Mouse (Mus musculus): Measurements from ENCODE around the gene Hoxa6. TPM values are rescaled to one million over a fixed set of nuclear protein-coding genes. Genes with fewer than 3 reads are reported as not detected.

Hoxa6 gene
- polyA plus RNA-seq, 1 experiment, result not detected

GRCm38 (mm10) chr6:52204050-52204752 is 4.3 kb downstream of the Hoxa6 start, which contains the start of gene Hoxa5:
Hoxa5 (minus strand) TSS chr6:52204587.
- WGBS, result 74% methylated on average over 65 of the region's 65 CpGs
- TF ChIP-seq CTCF (IDR thresholded peaks at IDR 0.05; ENCODE audit: control insufficient read depth, insufficient read depth, low read length) (no peak), POLR2A (IDR thresholded peaks at IDR 0.05; ENCODE audit: borderline replicate concordance, control insufficient read depth, low read depth, low read length) (no peak)
- H3K4me3 ChIP-seq (replicated peaks; ENCODE audit: control insufficient read depth, low read depth, low read length), result no peak within 1 kb of the TSS
- no peaks in the 10 kb centered on the region for H3K4me1 ChIP-seq (ENCODE audit: control insufficient read depth, insufficient read depth, low read length)
- H3K27ac ChIP-seq (ENCODE audit: control insufficient read depth, insufficient read depth, low read depth, low read length, poor library complexity), result no peak within 1 kb of the TSS

GRCm38 (mm10) chr6:52203371-52204049 is 5.0 kb downstream of the Hoxa6 start:
- no peak for TF ChIP-seq POLR2A (IDR thresholded peaks at IDR 0.05; ENCODE audit: borderline replicate concordance, control insufficient read depth, low read depth, low read length)
- no peak for TF ChIP-seq CTCF (IDR thresholded peaks at IDR 0.05; ENCODE audit: control insufficient read depth, insufficient read depth, low read length)
- Histone ChIP-seq H3K4me3 (replicated peaks; ENCODE audit: control insufficient read depth, low read depth, low read length) (no peak overlapping the region), H3K27ac (ENCODE audit: control insufficient read depth, insufficient read depth, low read depth, low read length, poor library complexity) (no peak overlapping the region), H3K4me1 (ENCODE audit: control insufficient read depth, insufficient read depth, low read length) (no peaks in the 10 kb centered on the region)
- 82% methylated on average over 46 of the region's 46 CpGs for WGBS

GRCm38 (mm10) chr6:52203121-52203370 is 5.5 kb downstream of the Hoxa6 start:
- TF ChIP-seq POLR2A (IDR thresholded peaks at IDR 0.05; ENCODE audit: borderline replicate concordance, control insufficient read depth, low read depth, low read length) (no peak), CTCF (IDR thresholded peaks at IDR 0.05; ENCODE audit: control insufficient read depth, insufficient read depth, low read length) (no peak)
- H3K4me3 ChIP-seq (replicated peaks; ENCODE audit: control insufficient read depth, low read depth, low read length), result no peak overlapping the region
- H3K27ac ChIP-seq (ENCODE audit: control insufficient read depth, insufficient read depth, low read depth, low read length, poor library complexity), result no peak overlapping the region
- H3K4me1 ChIP-seq (ENCODE audit: control insufficient read depth, insufficient read depth, low read length), result no peaks in the 10 kb centered on the region
- WGBS, result 91% methylated on average over 10 of the region's 10 CpGs

GRCm38 (mm10) chr6:52202362-52203120 is 6.0 kb downstream of the Hoxa6 start:
- Histone ChIP-seq H3K4me3 (replicated peaks; ENCODE audit: control insufficient read depth, low read depth, low read length) (no peak overlapping the region), H3K4me1 (ENCODE audit: control insufficient read depth, insufficient read depth, low read length) (no peaks in the 10 kb centered on the region), H3K27ac (ENCODE audit: control insufficient read depth, insufficient read depth, low read depth, low read length, poor library complexity) (no peak overlapping the region)
- TF ChIP-seq POLR2A (IDR thresholded peaks at IDR 0.05; ENCODE audit: borderline replicate concordance, control insufficient read depth, low read depth, low read length) (no peak), CTCF (IDR thresholded peaks at IDR 0.05; ENCODE audit: control insufficient read depth, insufficient read depth, low read length) (no peak)
- 89% methylated on average over 22 of the region's 22 CpGs for WGBS

- 94% methylated on average over 1 of the region's 1 CpGs for WGBS
- Histone ChIP-seq H3K4me1 (ENCODE audit: control insufficient read depth, insufficient read depth, low read length) (no peaks in the 10 kb centered on the region), H3K27ac (ENCODE audit: control insufficient read depth, insufficient read depth, low read depth, low read length, poor library complexity) (no peak overlapping the region), H3K4me3 (replicated peaks; ENCODE audit: control insufficient read depth, low read depth, low read length) (no peak overlapping the region)
- no peak for TF ChIP-seq CTCF (IDR thresholded peaks at IDR 0.05; ENCODE audit: control insufficient read depth, insufficient read depth, low read length)
- no peak for TF ChIP-seq POLR2A (IDR thresholded peaks at IDR 0.05; ENCODE audit: borderline replicate concordance, control insufficient read depth, low read depth, low read length)
Measured at GRCm38 (mm10) chr6:52201269-52201668, 7.3 kb downstream of the Hoxa6 start.

GRCm38 (mm10) chr6:52200751-52201250 is 7.7 kb downstream of the Hoxa6 start:
- H3K4me1 ChIP-seq (ENCODE audit: control insufficient read depth, insufficient read depth, low read length), result no peaks in the 10 kb centered on the region
- no peak for TF ChIP-seq POLR2A (IDR thresholded peaks at IDR 0.05; ENCODE audit: borderline replicate concordance, control insufficient read depth, low read depth, low read length)
- TF ChIP-seq CTCF (IDR thresholded peaks at IDR 0.05; ENCODE audit: control insufficient read depth, insufficient read depth, low read length), result no peak
- 88% methylated on average over 10 of the region's 10 CpGs for WGBS
- no peak overlapping the region for H3K4me3 ChIP-seq (replicated peaks; ENCODE audit: control insufficient read depth, low read depth, low read length)
- H3K27ac ChIP-seq (ENCODE audit: control insufficient read depth, insufficient read depth, low read depth, low read length, poor library complexity), result no peak overlapping the region

GRCm38 (mm10) chr6:52200073-52200750 is 8.3 kb downstream of the Hoxa6 start:
- Histone ChIP-seq H3K27ac (ENCODE audit: control insufficient read depth, insufficient read depth, low read depth, low read length, poor library complexity) (no peak overlapping the region), H3K4me1 (ENCODE audit: control insufficient read depth, insufficient read depth, low read length) (no peaks in the 10 kb centered on the region), H3K4me3 (replicated peaks; ENCODE audit: control insufficient read depth, low read depth, low read length) (no peak overlapping the region)
- 91% methylated on average over 30 of the region's 30 CpGs for WGBS
- TF ChIP-seq CTCF (IDR thresholded peaks at IDR 0.05; ENCODE audit: control insufficient read depth, insufficient read depth, low read length) (no peak), POLR2A (IDR thresholded peaks at IDR 0.05; ENCODE audit: borderline replicate concordance, control insufficient read depth, low read depth, low read length) (no peak)

- Histone ChIP-seq H3K27ac (ENCODE audit: control insufficient read depth, insufficient read depth, low read depth, low read length, poor library complexity) (no peak overlapping the region), H3K4me1 (ENCODE audit: control insufficient read depth, insufficient read depth, low read length) (no peaks in the 10 kb centered on the region), H3K4me3 (replicated peaks; ENCODE audit: control insufficient read depth, low read depth, low read length) (no peak overlapping the region)
- TF ChIP-seq CTCF (IDR thresholded peaks at IDR 0.05; ENCODE audit: control insufficient read depth, insufficient read depth, low read length) (no peak), POLR2A (IDR thresholded peaks at IDR 0.05; ENCODE audit: borderline replicate concordance, control insufficient read depth, low read depth, low read length) (no peak)
- WGBS, result 86% methylated on average over 10 of the region's 10 CpGs
Measured at GRCm38 (mm10) chr6:52197271-52197670, 11.3 kb downstream of the Hoxa6 start.
